ENCODE assay signal across 8 mouse cellular contexts in genomic region chr1:24099926-24100869, GRCm38 (mm10). TPM values are rescaled to one million over a fixed set of nuclear protein-coding genes. Genes with fewer than 3 reads are reported as not detected.
DNase-seq lines count a peak whose midpoint lies in the region; ATAC-seq and TF ChIP-seq lines count a peak whose summit lies in the region.

Gene Fam135a (minus strand): TSS chr1:24100341.

- peak; percentile 88 for DNase-seq in cerebellum, adult 11 months
- DNase-seq in heart, postnatal 25 days (ENCODE audit: low spot score) = peak; percentile 86
- DNase-seq in layer of hippocampus, adult 11-12 months (ENCODE audit: low spot score) = peak; percentile 92
- DNase-seq in liver, postnatal 0 days = peak; percentile 92

- intact Hi-C loops in heart, postnatal 25 days (cut with DNase I) = loop anchor here (2.0 to 5.0 kb wide), 2 partner anchors 93 to 178 kb away; partner anchors contain the start of gene Smap1

- TF ChIP-seq CTCF in E14TG2a.4 (conservative IDR thresholded peaks at IDR 0.05; ENCODE audit: low read length) = no peak
- TF ChIP-seq CTCF in liver, postnatal 0 days (IDR thresholded peaks at IDR 0.05; ENCODE audit: low read depth) = no peak
- TF ChIP-seq CTCF in testis, adult 2 months (IDR thresholded peaks at IDR 0.05; ENCODE audit: control insufficient read depth, insufficient read depth, insufficient replicate concordance, low read depth, low read length) = no peak

- under 1% methylated on average over 86 of the region's 88 CpGs for WGBS in forebrain, embryonic 16.5 days
- WGBS in liver, postnatal 0 days (ENCODE audit: insufficient replicate concordance) = 3% methylated on average over 57 of the region's 88 CpGs
- under 1% methylated on average over 78 of the region's 88 CpGs for WGBS in neural tube, embryonic 14.5 days

- TF ChIP-seq POLR2A in testis, adult 2 months (IDR thresholded peaks at IDR 0.05; ENCODE audit: control insufficient read depth, low read depth, low read length) = peak; percentile 72

- ATAC-seq in forebrain, embryonic 16.5 days = peak; percentile 91
- peak; percentile 94 for ATAC-seq in liver, postnatal 0 days
- peak; percentile 92 for ATAC-seq in neural tube, embryonic 14.5 days (ENCODE audit: low read depth)

- TF ChIP-seq EP300 in liver, postnatal 0 days (IDR thresholded peaks at IDR 0.05; ENCODE audit: low read depth) = peak; percentile 35; the same call in 1 of the 2 replicates

- peaks cover 31% of the 10 kb centered on the region for H3K27me3 ChIP-seq in E14TG2a.4 (ENCODE audit: insufficient read depth, low read length)
- no peaks in the 10 kb centered on the region for H3K27me3 ChIP-seq in forebrain, embryonic 16.5 days (replicated peaks; ENCODE audit: control insufficient read depth, insufficient read depth, low read length)
- peaks cover 8% of the 10 kb centered on the region; the same call in 1 of the 2 replicates for H3K27me3 ChIP-seq in liver, postnatal 0 days (ENCODE audit: insufficient read depth, low read length)
- H3K27me3 ChIP-seq in neural tube, embryonic 14.5 days (ENCODE audit: control insufficient read depth, insufficient read depth, low read length) = no peaks in the 10 kb centered on the region
- no peaks in the 10 kb centered on the region for H3K27me3 ChIP-seq in testis, adult 2 months (ENCODE audit: control insufficient read depth, insufficient read depth, low read length)

- H3K36me3 ChIP-seq in E14TG2a.4 (ENCODE audit: insufficient read depth, low read length) = no peaks in the 10 kb centered on the region
- H3K36me3 ChIP-seq in forebrain, embryonic 16.5 days (ENCODE audit: control insufficient read depth, insufficient read depth) = no peaks in the 10 kb centered on the region
- H3K36me3 ChIP-seq in liver, postnatal 0 days (replicated peaks; ENCODE audit: insufficient read depth, low read length) = no peaks in the 10 kb centered on the region
- no peaks in the 10 kb centered on the region for H3K36me3 ChIP-seq in neural tube, embryonic 14.5 days (ENCODE audit: control insufficient read depth, insufficient read depth, low read length)
- no peaks in the 10 kb centered on the region for H3K36me3 ChIP-seq in testis, adult 2 months (ENCODE audit: control insufficient read depth, insufficient read depth, low read length)

- H3K27ac ChIP-seq in forebrain, embryonic 16.5 days (ENCODE audit: low read length) = peak within 1 kb of the TSS; percentile 53
- H3K27ac ChIP-seq in liver, postnatal 0 days (ENCODE audit: low read depth) = peak within 1 kb of the TSS; percentile 75
- peak within 1 kb of the TSS; percentile 86 for H3K27ac ChIP-seq in neural tube, embryonic 14.5 days (ENCODE audit: low read depth, low read length)
- peak within 1 kb of the TSS; percentile 89 for H3K27ac ChIP-seq in testis, adult 2 months (ENCODE audit: control insufficient read depth, insufficient read depth, low read depth, low read length)

- H3K9ac ChIP-seq in forebrain, embryonic 16.5 days (replicated peaks; ENCODE audit: low read depth, low read length) = peak within 1 kb of the TSS; percentile 82
- H3K9ac ChIP-seq in liver, postnatal 0 days (replicated peaks) = peak within 1 kb of the TSS; percentile 74
- H3K9ac ChIP-seq in neural tube, embryonic 14.5 days (replicated peaks; ENCODE audit: low read depth, low read length) = peak within 1 kb of the TSS; percentile 93

- no peaks in the 10 kb centered on the region for H3K9me3 ChIP-seq in E14TG2a.4 (ENCODE audit: low read length)
- H3K9me3 ChIP-seq in forebrain, embryonic 16.5 days (ENCODE audit: control insufficient read depth, low read length) = no peaks in the 10 kb centered on the region
- H3K9me3 ChIP-seq in liver, postnatal 0 days (ENCODE audit: low read length) = no peaks in the 10 kb centered on the region
- H3K9me3 ChIP-seq in neural tube, embryonic 14.5 days (ENCODE audit: control insufficient read depth, low read length) = no peaks in the 10 kb centered on the region

- H3K4me2 ChIP-seq in forebrain, embryonic 16.5 days (ENCODE audit: low read length) = peak within 1 kb of the TSS; percentile 77
- H3K4me2 ChIP-seq in liver, postnatal 0 days (ENCODE audit: low read depth, low read length) = peak within 1 kb of the TSS; percentile 71
- H3K4me2 ChIP-seq in neural tube, embryonic 14.5 days (ENCODE audit: low read depth, low read length) = peak within 1 kb of the TSS; percentile 60

- H3K4me1 ChIP-seq in E14TG2a.4 (replicated peaks; ENCODE audit: low read depth, low read length) = peaks cover 5% of the 10 kb centered on the region; the same call in 1 of the 2 replicates
- peaks cover 11% of the 10 kb centered on the region for H3K4me1 ChIP-seq in forebrain, embryonic 16.5 days (replicated peaks; ENCODE audit: control insufficient read depth, insufficient read depth, low read length)
- H3K4me1 ChIP-seq in liver, postnatal 0 days (ENCODE audit: insufficient read depth) = peaks cover 9% of the 10 kb centered on the region; the same call in 1 of the 2 replicates
- peaks cover 10% of the 10 kb centered on the region; the same call in 1 of the 2 replicates for H3K4me1 ChIP-seq in neural tube, embryonic 14.5 days (ENCODE audit: control insufficient read depth, insufficient read depth, low read length)
- no peaks in the 10 kb centered on the region; the same call in 1 of the 2 replicates for H3K4me1 ChIP-seq in testis, adult 2 months (ENCODE audit: control insufficient read depth, insufficient read depth, low read length)

- H3K4me3 ChIP-seq in E14TG2a.4 (replicated peaks; ENCODE audit: low read length) = peak within 1 kb of the TSS; percentile 96
- H3K4me3 ChIP-seq in forebrain, embryonic 16.5 days (replicated peaks; ENCODE audit: low read length) = peak within 1 kb of the TSS; percentile 79
- H3K4me3 ChIP-seq in liver, postnatal 0 days (ENCODE audit: low read depth, low read length) = peak within 1 kb of the TSS; percentile 71
- peak within 1 kb of the TSS; percentile 88 for H3K4me3 ChIP-seq in neural tube, embryonic 14.5 days (ENCODE audit: low read depth, low read length)
- peak within 1 kb of the TSS; percentile 92 for H3K4me3 ChIP-seq in testis, adult 2 months (ENCODE audit: control insufficient read depth, low read depth, low read length)

RNA-seq across cellular contexts. Expression of gene Fam135a, which starts in this region (rescaled TPM):
- 34.3 TPM in 2 replicates for polyA plus RNA-seq in forebrain, embryonic 16.5 days (2015; fragmentation: Nextera tagmentation; extraction: Ambion mirVana)
- total RNA-seq in heart, postnatal 25 days (2021) = 10 to 100 TPM; 18.6 to 21.8 TPM
- polyA plus RNA-seq in liver, postnatal 0 days (2015; fragmentation: Nextera tagmentation; extraction: Ambion mirVana) = 7.2 and 8.7 TPM in 2 replicates
- polyA plus RNA-seq in neural tube, embryonic 14.5 days (2014; fragmentation: Nextera tagmentation; extraction: Ambion mirVana) = 30.0 and 34.9 TPM in 2 replicates
- polyA plus RNA-seq in testis, adult 2 months (2012; rRNA removed) = 31.1 and 40.1 TPM in 2 replicates

Comparison
In these comparisons a context has a peak if more than half of its experiments do, and no peak if none do; other contexts are left out.
1. Peak in every context shown above with its lines: DNase-seq, ATAC-seq, H3K4me3 ChIP-seq and H3K27ac ChIP-seq.